Mouse (Mus musculus) neural tube, embryonic 11.5 days (tissue): Measurements from ENCODE around the gene Fkbp10. TPM values are rescaled to one million over a fixed set of nuclear protein-coding genes. Genes with fewer than 3 reads are reported as not detected.

Experiments used
- ATAC-seq: fragments of 200-750 bp; cut with Nextera tagmentation; 2 replicates; pipeline ENCODE4 v1.8.0; 2017; ENCODE audit warnings: moderate number of reproducible peaks, mild to moderate bottlenecking, moderate TSS enrichment, moderate library complexity; ENCODE audit not compliant: insufficient read depth, low FRiP score, low TSS enrichment
- DNase-seq: peaks from one replicate; pipeline ENCODE4 v3.0.0-alpha.2; 2015; ENCODE audit warnings: low spot score
- H3K27ac ChIP-seq: fragments of 300-500 bp; sonication (generic); 2 replicates; pipeline ENCODE4 v1.5.1; 2014; ENCODE audit warnings: low read depth, mild to moderate bottlenecking, low read length
- H3K27me3 ChIP-seq: fragments of 300-500 bp; sonication (generic); 2 replicates; pipeline ENCODE4 v1.6.1; 2014; ENCODE audit warnings: mild to moderate bottlenecking, low read length, mixed read lengths; ENCODE audit not compliant: control insufficient read depth, insufficient read depth
- H3K36me3 ChIP-seq: fragments of 300-500 bp; sonication (generic); 2 replicates; pipeline ENCODE4 v1.6.1; 2014; ENCODE audit warnings: mild to moderate bottlenecking, low read length, moderate library complexity, mixed read lengths; ENCODE audit not compliant: control insufficient read depth, insufficient read depth
- H3K4me1 ChIP-seq: fragments of 300-500 bp; sonication (generic); 2 replicates; pipeline ENCODE4 v1.6.1; 2014; ENCODE audit warnings: low read length, mixed read lengths; ENCODE audit not compliant: control insufficient read depth, insufficient read depth
- H3K4me2 ChIP-seq: fragments of 300-500 bp; sonication (generic); 2 replicates; pipeline ENCODE4 v1.6.1; 2014; ENCODE audit warnings: low read depth, mild to moderate bottlenecking, moderate library complexity
- H3K4me3 ChIP-seq: fragments of 300-500 bp; sonication (generic); 2 replicates; pipeline ENCODE4 v1.5.1; 2014; ENCODE audit warnings: low read depth, low read length
- H3K9ac ChIP-seq: fragments of 300-500 bp; sonication (generic); 2 replicates; pipeline ENCODE4 v1.6.1; 2014; ENCODE audit warnings: mild to moderate bottlenecking, low read length
- H3K9me3 ChIP-seq: fragments of 300-500 bp; sonication (generic); 2 replicates; pipeline ENCODE4 v1.6.1; 2016; ENCODE audit warnings: low read length; ENCODE audit not compliant: control insufficient read depth
- WGBS: fragments of 180-500 bp; shearing (Covaris S2); extraction: QIAGEN DNeasy Blood & Tissue Kit; methylation state at CpG from one replicate; pipeline ENCODE4 v1.1.7; 2014; 5-methylcytosine and 5-hydroxymethylcytosine counted together
- polyA plus RNA-seq: library from polyadenylated mRNA; unstranded; fragments of >200 nt; fragmentation: Nextera tagmentation; extraction: Ambion mirVana; gene quantifications from 2 replicates; pipeline ENCODE4 v1.2.1, GENCODE M21; 2014

Fkbp10 gene
- polyA plus RNA-seq, 1 experiment from 2014 or later: 47.7 TPM

GRCm38 (mm10) chr11:100378446-100378845 lies 37.1 kb upstream of the Fkbp10 start:
- Histone ChIP-seq H3K27me3 (no peaks in the 10 kb centered on the region), H3K4me3 (no peak overlapping the region), H3K36me3 (peaks cover 4% of the 10 kb centered on the region), H3K4me2 (no peak overlapping the region), H3K27ac (no peak overlapping the region), H3K9ac (no peak overlapping the region), H3K4me1 (no peaks in the 10 kb centered on the region), H3K9me3 (no peaks in the 10 kb centered on the region)
- DNase-seq (no peak), ATAC-seq (no peak)
- 89% methylated on average over 5 of the region's 5 CpGs for WGBS

DNA sequence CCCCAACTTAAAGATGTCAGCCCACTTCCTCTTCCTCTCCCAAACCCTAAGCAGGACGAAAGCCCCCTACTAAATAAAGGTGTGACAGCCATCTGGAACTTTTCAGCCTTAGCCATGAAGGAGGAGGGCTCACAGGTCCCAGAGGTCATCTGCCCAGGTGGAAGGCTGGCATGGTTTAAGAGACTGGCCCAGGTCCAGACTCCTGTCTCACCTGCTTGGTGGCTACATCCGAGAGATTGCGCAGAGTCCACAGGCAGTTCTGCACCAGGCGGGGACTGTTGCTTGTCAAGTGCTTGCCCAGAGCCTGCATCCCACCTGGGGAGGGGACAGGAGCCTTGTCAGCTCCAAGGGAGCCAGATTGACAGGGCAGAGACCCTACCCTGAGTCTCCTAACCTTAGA lies 36.2 kb upstream of the Fkbp10 start:
- Histone ChIP-seq H3K4me1 (no peaks in the 10 kb centered on the region), H3K4me3 (no peak overlapping the region), H3K9ac (no peak overlapping the region), H3K27ac (no peak overlapping the region), H3K9me3 (no peaks in the 10 kb centered on the region), H3K36me3 (peaks cover 3% of the 10 kb centered on the region), H3K4me2 (no peak overlapping the region), H3K27me3 (no peaks in the 10 kb centered on the region)
- DNase-seq (no peak), ATAC-seq (no peak)
- WGBS: 91% methylated on average over 4 of the region's 4 CpGs

DNA sequence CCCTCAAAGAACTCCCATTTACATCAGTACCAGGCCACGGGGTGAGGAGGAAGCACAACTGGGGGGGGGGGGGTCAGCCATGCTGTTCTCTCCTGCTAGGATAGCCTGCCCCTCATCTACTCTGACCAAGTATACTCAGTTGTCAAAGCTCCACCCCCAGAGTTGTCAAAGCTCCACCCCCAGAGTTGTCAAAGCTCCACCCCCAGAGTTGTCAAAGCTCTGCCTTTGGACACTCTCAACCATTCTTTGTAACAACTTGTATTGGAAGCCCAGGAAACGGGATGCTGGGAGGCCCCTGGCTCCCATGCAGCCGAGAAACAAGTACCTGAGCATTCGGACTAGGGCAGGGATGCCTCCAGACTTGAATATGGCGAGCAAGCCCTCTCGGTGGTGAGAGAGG lies 32.8 kb upstream of the Fkbp10 start:
- peaks cover 3% of the 10 kb centered on the region for H3K36me3 ChIP-seq

GRCm38 (mm10) chr11:100385016-100385415 lies 30.5 kb upstream of the Fkbp10 start:
- no peak for ATAC-seq
- WGBS: 85% methylated on average over 3 of the region's 3 CpGs
- no peak overlapping the region for H3K9ac ChIP-seq
- H3K4me2 ChIP-seq: no peak overlapping the region
- no peaks in the 10 kb centered on the region for H3K27me3 ChIP-seq
- no peaks in the 10 kb centered on the region for H3K9me3 ChIP-seq
- H3K4me1 ChIP-seq: peaks cover 6% of the 10 kb centered on the region
- H3K36me3 ChIP-seq: peaks cover 3% of the 10 kb centered on the region
- H3K4me3 ChIP-seq: no peak overlapping the region
- no peak for DNase-seq
- no peak overlapping the region for H3K27ac ChIP-seq

More for the DNA sequence above, 32.8 kb upstream of the Fkbp10 start:
- H3K9me3 ChIP-seq: no peaks in the 10 kb centered on the region
- DNase-seq (no peak), ATAC-seq (no peak)
- WGBS: 87% methylated on average over 6 of the region's 6 CpGs
- no peak overlapping the region for H3K9ac ChIP-seq
- no peaks in the 10 kb centered on the region for H3K27me3 ChIP-seq
- no peak overlapping the region for H3K27ac ChIP-seq
- H3K4me3 ChIP-seq: no peak overlapping the region
- no peak overlapping the region for H3K4me2 ChIP-seq
- peaks cover 1% of the 10 kb centered on the region; the same call in 1 of the 2 replicates for H3K4me1 ChIP-seq

GRCm38 (mm10) chr11:100386586-100386985 lies 28.9 kb upstream of the Fkbp10 start:
- Histone ChIP-seq H3K9ac (no peak overlapping the region), H3K4me3 (no peak overlapping the region), H3K27ac (no peak overlapping the region), H3K27me3 (no peaks in the 10 kb centered on the region), H3K4me1 (peaks cover 6% of the 10 kb centered on the region), H3K36me3 (no peaks in the 10 kb centered on the region; the same call in 1 of the 2 replicates), H3K9me3 (no peaks in the 10 kb centered on the region), H3K4me2 (no peak overlapping the region)
- WGBS: 50% methylated on average over 5 of the region's 5 CpGs
- DNase-seq: no peak
- ATAC-seq: no peak

DNA sequence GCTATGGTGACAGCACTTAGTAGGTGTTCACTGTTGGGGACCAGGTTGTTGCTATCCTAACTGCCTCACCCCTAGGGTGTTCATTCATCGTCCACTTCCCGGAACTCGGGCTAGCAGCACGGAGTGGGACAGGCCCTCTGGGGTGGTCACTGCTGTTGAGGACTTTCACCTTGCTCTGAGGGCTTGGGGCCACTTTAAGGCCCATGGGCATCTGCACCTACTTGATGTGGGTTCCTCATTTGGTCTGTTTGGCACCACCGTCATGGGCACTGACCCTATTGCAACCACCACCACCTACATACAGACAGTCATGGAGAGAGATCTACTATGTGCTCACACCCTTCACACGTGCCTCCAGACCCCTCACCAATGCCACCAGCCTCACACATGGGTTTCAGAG lies 28.4 kb upstream of the Fkbp10 start:
- Histone ChIP-seq H3K4me1 (peaks cover 6% of the 10 kb centered on the region), H3K4me2 (no peak overlapping the region), H3K27me3 (no peaks in the 10 kb centered on the region), H3K27ac (no peak overlapping the region), H3K4me3 (no peak overlapping the region), H3K36me3 (no peaks in the 10 kb centered on the region; the same call in 1 of the 2 replicates), H3K9me3 (no peaks in the 10 kb centered on the region), H3K9ac (no peak overlapping the region)
- DNase-seq (no peak), ATAC-seq (no peak)
- WGBS: 89% methylated on average over 6 of the region's 6 CpGs

DNA sequence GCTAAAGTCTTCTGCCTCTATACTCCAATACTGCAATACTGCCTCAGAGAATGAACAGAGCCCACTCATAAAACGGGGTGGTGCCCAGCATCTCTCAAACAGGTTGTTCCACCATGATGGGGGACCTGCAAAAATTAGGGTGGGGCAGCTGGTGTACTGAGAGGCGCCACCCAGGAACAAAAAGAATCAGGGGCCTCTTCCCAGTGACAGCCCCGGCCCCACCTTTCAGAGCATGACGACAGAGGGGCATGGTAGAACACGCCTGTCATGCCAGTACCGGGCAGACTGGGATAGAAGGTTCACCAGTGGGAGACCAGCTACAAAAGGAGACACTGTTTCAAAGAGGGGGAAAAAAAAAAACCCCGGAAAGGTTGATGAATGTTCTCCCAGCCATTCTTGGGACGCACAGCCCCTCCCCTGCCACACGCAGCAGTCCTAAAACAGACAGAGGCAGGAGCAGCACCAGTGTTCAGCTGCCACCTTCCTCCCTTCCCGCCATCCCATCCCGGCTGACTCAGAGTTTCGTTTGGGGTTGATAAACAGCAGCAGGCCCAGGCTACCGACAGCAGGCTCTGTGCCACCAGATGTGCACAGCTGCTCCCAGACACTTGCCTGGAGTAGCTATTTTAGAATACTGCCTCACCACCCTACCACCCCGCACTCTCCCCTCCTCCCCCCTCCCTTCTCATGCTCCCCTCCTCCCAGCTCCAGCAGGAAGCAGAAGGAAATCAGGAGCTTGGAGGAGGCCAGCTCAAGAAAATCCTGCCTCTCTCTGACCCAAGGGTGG lies 27.7 kb upstream of the Fkbp10 start:
- Histone ChIP-seq H3K27ac (no peak overlapping the region), H3K9ac (no peak overlapping the region), H3K4me3 (no peak overlapping the region), H3K36me3 (no peaks in the 10 kb centered on the region; the same call in 1 of the 2 replicates), H3K4me2 (no peak overlapping the region), H3K4me1 (peaks cover 6% of the 10 kb centered on the region), H3K27me3 (no peaks in the 10 kb centered on the region), H3K9me3 (no peaks in the 10 kb centered on the region)
- DNase-seq (peak; percentile 39), ATAC-seq (no peak)
- WGBS: 47% methylated on average over 14 of the region's 14 CpGs

GRCm38 (mm10) chr11:100388588-100388987 lies 26.9 kb upstream of the Fkbp10 start:
- Histone ChIP-seq H3K4me3 (no peak overlapping the region), H3K27me3 (no peaks in the 10 kb centered on the region), H3K36me3 (no peaks in the 10 kb centered on the region), H3K27ac (no peak overlapping the region), H3K9me3 (no peaks in the 10 kb centered on the region), H3K4me2 (no peak overlapping the region), H3K4me1 (peaks cover 6% of the 10 kb centered on the region), H3K9ac (no peak overlapping the region)
- ATAC-seq (no peak), DNase-seq (no peak)
- WGBS: 83% methylated on average over 6 of the region's 6 CpGs

- Histone ChIP-seq H3K27me3 (0 out of 2 replicates have a peak, but pooled peaks cover under 1% of the 10 kb centered on the region), H3K4me3 (no peak overlapping the region), H3K4me2 (no peak overlapping the region), H3K9me3 (no peaks in the 10 kb centered on the region), H3K36me3 (no peaks in the 10 kb centered on the region), H3K9ac (no peak overlapping the region), H3K27ac (no peak overlapping the region), H3K4me1 (peaks cover 8% of the 10 kb centered on the region)
- 45% methylated on average over 8 of the region's 8 CpGs for WGBS
- no peak for ATAC-seq
- DNase-seq: no peak
Observed at GRCm38 (mm10) chr11:100389931-100390445, 25.5 kb upstream of the Fkbp10 start.
